Mouse (Mus musculus) embryonic facial prominence, embryonic 11.5 days (tissue): Measurements from ENCODE around the gene Rinl. TPM values are rescaled to one million over a fixed set of nuclear protein-coding genes. Genes with fewer than 3 reads are reported as not detected.
A peak's percentile ranks its signal among the peaks of the same experiment; 100 is the strongest.

Source experiments
- ATAC-seq: fragments of 200-750 bp; cut with Nextera tagmentation; replicated peaks from 2 replicates; pipeline ENCODE4 v1.8.0; 2017; ENCODE audit warnings: low read depth; ENCODE audit not compliant: insufficient number of reproducible peaks, low FRiP score, low TSS enrichment
- DNase-seq: peaks from one replicate; pipeline ENCODE4 v3.0.0-alpha.2; 2015; ENCODE audit warnings: low spot score
- H3K27ac ChIP-seq: fragments of 300-500 bp; sonication (generic); replicated peaks from 2 replicates; pipeline ENCODE4 v1.5.1; 2014; ENCODE audit warnings: mild to moderate bottlenecking, low read depth, low read length, control low read depth
- H3K27me3 ChIP-seq: fragments of 300-500 bp; sonication (generic); 2 replicates; pipeline ENCODE4 v1.6.1; 2014; ENCODE audit warnings: mild to moderate bottlenecking, low read length, moderate library complexity, mixed read lengths; ENCODE audit not compliant: control insufficient read depth, insufficient read depth
- H3K36me3 ChIP-seq: fragments of 300-500 bp; sonication (generic); replicated peaks from 2 replicates; pipeline ENCODE4 v1.6.1; 2014; ENCODE audit warnings: low read depth, mild to moderate bottlenecking, low read length, moderate library complexity, mixed read lengths; ENCODE audit not compliant: control insufficient read depth, insufficient read depth
- H3K4me1 ChIP-seq: fragments of 300-500 bp; sonication (generic); 2 replicates; pipeline ENCODE4 v1.6.1; 2014; ENCODE audit warnings: low read length, mixed read lengths; ENCODE audit not compliant: control insufficient read depth, insufficient read depth
- H3K4me2 ChIP-seq: fragments of 300-500 bp; sonication (generic); 2 replicates; pipeline ENCODE4 v1.6.1; 2014; ENCODE audit warnings: low read depth, mild to moderate bottlenecking, control low read depth, low read length, moderate library complexity
- H3K4me3 ChIP-seq: fragments of 300-500 bp; sonication (generic); 2 replicates; pipeline ENCODE4 v1.5.1; 2014; ENCODE audit warnings: low read depth, low read length, control low read depth
- H3K9ac ChIP-seq: fragments of 300-500 bp; sonication (generic); replicated peaks from 2 replicates; pipeline ENCODE4 v1.6.1; 2014; ENCODE audit warnings: mild to moderate bottlenecking, control low read depth, low read length
- H3K9me3 ChIP-seq: fragments of 300-500 bp; sonication (generic); replicated peaks from 2 replicates; pipeline ENCODE4 v1.6.1; 2016; ENCODE audit warnings: mild to moderate bottlenecking, low read length, inconsistent platforms, mixed read lengths; ENCODE audit not compliant: control insufficient read depth
- WGBS: fragments of 180-500 bp; shearing (Covaris S2); extraction: QIAGEN DNeasy Blood & Tissue Kit; methylation state at CpG from one replicate; pipeline ENCODE4 v1.1.7; 2014; 5-methylcytosine and 5-hydroxymethylcytosine counted together
- polyA plus RNA-seq: library from polyadenylated mRNA; unstranded; fragments of >200 nt; fragmentation: Nextera tagmentation; extraction: Ambion mirVana; gene quantifications from 2 replicates; pipeline ENCODE4 v1.2.1, GENCODE M21; 2014

The Rinl gene
- polyA plus RNA-seq, 1 experiment from 2014 or later = 2.3 TPM

DNA sequence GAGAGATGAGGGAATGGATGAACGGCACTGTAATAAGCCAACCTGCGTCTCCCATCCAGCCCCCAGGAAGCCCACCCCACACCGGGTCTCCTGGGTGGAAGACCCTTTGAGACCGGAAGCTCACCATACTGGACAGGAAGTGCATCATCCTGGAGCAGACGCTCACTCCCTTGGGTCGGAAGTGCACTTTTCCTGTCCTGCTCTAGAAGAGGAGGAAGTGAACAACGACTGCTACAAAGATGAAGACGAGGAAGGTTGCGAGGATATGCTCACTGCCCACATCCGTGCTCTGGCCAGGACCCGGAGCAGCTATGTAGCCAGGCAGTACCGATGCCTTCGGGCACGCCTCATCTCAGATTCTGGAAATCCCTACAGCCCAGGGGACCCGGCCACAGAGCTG, 7.1 kb downstream of the Rinl start:
- Histone ChIP-seq H3K9me3 (no peaks in the 10 kb centered on the region), H3K36me3 (no peaks in the 10 kb centered on the region), H3K4me3 (no peak overlapping the region), H3K4me1 (peaks cover 2% of the 10 kb centered on the region; the same call in 1 of the 2 replicates), H3K27me3 (no peaks in the 10 kb centered on the region), H3K9ac (no peak overlapping the region), H3K4me2 (no peak overlapping the region), H3K27ac (no peak overlapping the region)
- no peak for ATAC-seq
- DNase-seq = no peak
- 68% methylated on average over 15 of the region's 15 CpGs for WGBS

DNA sequence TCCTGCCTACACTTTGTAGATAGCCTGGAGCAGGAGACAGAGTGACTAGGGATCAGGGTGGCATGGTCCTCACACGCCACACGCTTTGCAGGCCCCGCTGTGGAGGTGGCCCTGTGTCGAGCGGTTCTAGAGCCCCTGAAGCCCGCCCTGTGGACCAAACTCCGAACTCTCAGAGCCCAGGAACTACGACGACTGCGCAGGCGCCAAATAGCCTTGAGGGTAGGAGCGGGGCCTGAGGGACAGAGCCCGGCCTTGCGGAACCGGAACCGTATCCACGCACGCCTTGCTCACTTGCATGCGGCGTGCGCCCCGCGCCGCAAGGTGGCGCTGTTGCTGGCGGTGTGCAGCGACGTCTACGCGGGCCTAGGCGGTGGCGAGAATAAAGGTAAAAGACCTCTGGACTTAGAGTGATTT, 7.8 kb downstream of the Rinl start:
- peak overlapping the region; percentile 52 for H3K9ac ChIP-seq
- WGBS = 15% methylated on average over 32 of the region's 32 CpGs
- DNase-seq = peak; percentile 77
- peak overlapping the region; percentile 17 for H3K4me3 ChIP-seq
- peak overlapping the region; percentile 39 for H3K4me2 ChIP-seq
- no peaks in the 10 kb centered on the region for H3K9me3 ChIP-seq
- H3K36me3 ChIP-seq = no peaks in the 10 kb centered on the region
- H3K4me1 ChIP-seq = peaks cover 2% of the 10 kb centered on the region; the same call in 1 of the 2 replicates
- no peaks in the 10 kb centered on the region for H3K27me3 ChIP-seq
- peak; percentile 69 for ATAC-seq
- H3K27ac ChIP-seq = no peak overlapping the region

DNA sequence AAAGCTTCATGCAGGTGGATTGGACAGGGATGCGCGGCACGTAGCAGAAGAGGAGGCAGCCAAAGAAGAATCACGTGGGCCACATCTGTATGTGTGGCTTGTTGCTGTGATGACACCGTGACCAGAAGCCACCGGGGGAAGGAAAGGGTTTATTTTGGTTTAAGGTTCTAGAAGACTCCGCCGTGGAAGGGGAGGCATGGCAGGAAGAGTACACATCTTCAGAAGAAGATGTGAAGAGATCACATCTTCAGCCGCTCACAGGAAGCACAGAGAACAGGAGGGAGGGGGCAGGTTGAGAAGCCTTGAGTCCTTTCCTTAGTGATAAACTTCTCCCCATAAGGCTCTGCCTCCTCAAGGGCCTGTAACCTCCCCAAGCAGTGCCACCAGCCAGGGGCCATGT, 11.2 kb downstream of the Rinl start:
- no peaks in the 10 kb centered on the region for H3K9me3 ChIP-seq
- no peak overlapping the region for H3K4me3 ChIP-seq
- DNase-seq (no peak), ATAC-seq (no peak)
- no peak overlapping the region for H3K27ac ChIP-seq
- H3K9ac ChIP-seq = no peak overlapping the region
- no peaks in the 10 kb centered on the region for H3K27me3 ChIP-seq
- no peaks in the 10 kb centered on the region for H3K36me3 ChIP-seq
- 90% methylated on average over 9 of the region's 9 CpGs for WGBS
- no peak overlapping the region for H3K4me2 ChIP-seq
- H3K4me1 ChIP-seq = peaks cover 4% of the 10 kb centered on the region

DNA sequence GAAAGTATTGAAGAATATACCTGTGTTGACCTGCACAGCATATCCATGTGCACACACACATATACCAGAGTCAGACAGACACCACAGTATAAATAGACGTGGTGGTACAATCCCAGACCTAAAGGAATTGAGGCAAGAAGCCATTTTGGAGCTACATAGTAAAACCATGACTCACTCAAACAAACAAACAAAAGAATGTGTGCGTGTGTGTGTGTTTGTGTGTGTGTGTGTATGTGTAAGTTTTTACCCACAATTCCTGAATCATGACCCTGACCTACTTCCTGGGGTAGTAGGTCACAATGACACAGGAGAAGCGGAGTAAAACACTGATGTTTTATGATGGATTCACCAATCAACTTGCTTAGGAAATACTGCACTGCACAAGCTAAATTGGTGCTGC, 12.7 kb downstream of the Rinl start:
- no peaks in the 10 kb centered on the region for H3K9me3 ChIP-seq
- DNase-seq (no peak), ATAC-seq (no peak)
- H3K27ac ChIP-seq = 0 out of 2 replicates have a peak overlapping the region, but pooled peaks have one; percentile 78
- 80% methylated on average over 3 of the region's 3 CpGs for WGBS
- no peaks in the 10 kb centered on the region for H3K36me3 ChIP-seq
- no peak overlapping the region for H3K4me3 ChIP-seq
- H3K4me2 ChIP-seq = no peak overlapping the region
- H3K4me1 ChIP-seq = peaks cover 4% of the 10 kb centered on the region
- H3K9ac ChIP-seq = no peak overlapping the region
- no peaks in the 10 kb centered on the region for H3K27me3 ChIP-seq

DNA sequence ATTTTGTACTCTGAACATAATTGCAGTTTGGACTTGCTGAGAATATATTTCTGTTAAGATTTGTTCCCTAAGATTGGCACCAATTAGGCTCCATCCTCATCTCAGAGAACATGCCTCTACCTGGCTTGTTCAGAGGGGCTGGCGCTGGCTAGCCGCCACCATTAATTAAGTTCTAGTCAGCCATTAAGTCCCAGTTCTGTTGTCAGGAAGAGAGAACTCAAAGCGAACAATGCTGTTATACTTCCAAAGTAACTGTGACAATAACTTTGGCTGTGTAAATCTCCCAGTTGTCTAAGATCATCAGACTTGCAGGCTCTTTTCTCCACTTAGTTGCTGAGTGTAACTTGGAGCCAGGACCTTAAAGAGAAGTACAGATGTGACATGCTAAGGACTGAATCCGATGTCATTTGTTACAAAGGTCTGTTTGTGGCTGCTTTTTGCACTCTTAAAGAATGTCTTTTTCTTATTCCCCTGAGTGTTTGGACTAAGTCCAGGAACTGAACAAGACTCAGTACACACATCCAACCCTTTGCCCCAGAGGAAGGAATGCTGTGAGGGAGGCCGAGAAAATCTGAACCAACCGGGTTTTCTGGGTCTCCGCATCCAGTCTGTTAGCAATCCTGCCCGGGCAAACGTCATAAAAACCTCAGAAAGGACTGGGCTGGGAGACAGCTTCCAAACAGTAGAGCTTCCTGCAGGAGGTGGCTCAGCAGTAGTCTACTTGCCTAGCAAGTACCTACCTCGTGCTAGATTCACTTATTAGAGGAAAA, 13.3 kb downstream of the Rinl start:
- Histone ChIP-seq H3K27ac (peak overlapping the region; percentile 78), H3K36me3 (no peaks in the 10 kb centered on the region), H3K4me3 (no peak overlapping the region), H3K4me1 (peaks cover 2% of the 10 kb centered on the region), H3K9me3 (no peaks in the 10 kb centered on the region), H3K9ac (0 out of 2 replicates have a peak overlapping the region, but pooled peaks have one; percentile 9), H3K27me3 (no peaks in the 10 kb centered on the region), H3K4me2 (no peak overlapping the region; the same call in 1 of the 2 replicates)
- WGBS = 28% methylated on average over 10 of the region's 10 CpGs
- ATAC-seq = peak; percentile 16; the same call in 1 of the 2 replicates
- DNase-seq = peak; percentile 70

DNA sequence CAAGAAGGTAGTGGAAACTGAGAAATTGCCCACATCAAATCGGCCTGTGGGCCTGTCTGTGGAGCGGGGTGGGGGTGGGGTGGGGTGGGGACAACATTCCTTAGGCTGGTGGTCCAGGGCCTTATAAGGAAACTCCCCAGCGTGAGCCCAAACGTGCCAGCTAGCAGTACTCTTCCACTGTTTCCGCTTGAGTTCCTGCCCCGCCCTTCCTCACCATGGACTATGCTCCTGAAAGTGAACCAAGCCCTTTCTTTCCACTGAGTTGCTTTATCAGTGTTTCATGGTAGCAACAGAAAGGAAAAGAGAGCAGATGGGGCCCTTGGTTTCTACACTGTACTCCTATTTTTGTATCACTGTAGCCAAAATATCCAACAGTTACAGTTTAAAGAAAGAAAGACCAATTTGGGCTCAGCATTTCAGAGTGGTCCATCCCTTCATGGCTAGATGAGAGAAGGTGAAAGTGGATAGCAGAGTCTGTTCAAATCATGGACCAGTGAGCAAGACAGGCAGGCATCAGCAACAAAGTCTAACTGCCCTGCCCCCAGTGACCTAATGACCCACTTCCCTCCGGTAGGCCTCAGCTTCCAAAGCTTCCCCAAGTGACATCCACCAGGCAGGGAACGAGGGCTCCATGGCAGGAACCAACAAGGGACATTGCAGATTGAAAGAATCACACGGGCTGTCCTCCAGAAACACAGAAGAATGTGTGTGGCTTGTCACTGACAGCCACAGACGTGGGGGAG, 14.2 kb downstream of the Rinl start:
- WGBS = 5% methylated on average over 10 of the region's 10 CpGs
- H3K9me3 ChIP-seq = no peaks in the 10 kb centered on the region
- H3K36me3 ChIP-seq = no peaks in the 10 kb centered on the region
- peak overlapping the region; percentile 78 for H3K27ac ChIP-seq
- H3K4me2 ChIP-seq = peak overlapping the region; percentile 2; the same call in 1 of the 2 replicates
- no peak overlapping the region; the same call in 1 of the 2 replicates for H3K9ac ChIP-seq
- DNase-seq (peak; percentile 66), ATAC-seq (peak; percentile 42)
- H3K27me3 ChIP-seq = no peaks in the 10 kb centered on the region
- peaks cover 2% of the 10 kb centered on the region for H3K4me1 ChIP-seq
- H3K4me3 ChIP-seq = no peak overlapping the region

DNA sequence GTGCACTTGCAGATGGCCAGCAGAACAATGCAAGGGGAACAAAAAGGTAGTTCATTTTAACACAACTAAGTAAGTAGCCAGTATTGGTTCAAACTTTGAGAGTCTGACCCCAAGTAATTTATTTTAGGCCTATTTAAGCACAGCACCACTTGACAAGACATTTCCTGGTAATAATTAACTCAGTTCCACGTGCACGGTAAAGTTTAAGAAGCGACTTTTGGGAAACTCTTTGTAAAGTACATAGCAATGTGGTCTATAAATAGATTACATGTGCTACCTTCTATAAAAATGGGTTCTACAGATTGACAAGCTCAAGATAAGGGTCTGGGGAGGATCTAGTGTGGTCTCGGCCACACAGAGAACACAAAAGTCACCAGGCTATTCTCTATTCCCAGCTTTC, 15.0 kb downstream of the Rinl start:
- 62% methylated on average over 4 of the region's 4 CpGs for WGBS
- H3K9me3 ChIP-seq = no peaks in the 10 kb centered on the region
- no peak overlapping the region for H3K4me2 ChIP-seq
- no peaks in the 10 kb centered on the region for H3K27me3 ChIP-seq
- peak overlapping the region; percentile 78; the same call in 1 of the 2 replicates for H3K27ac ChIP-seq
- DNase-seq (no peak), ATAC-seq (no peak)
- peaks cover 5% of the 10 kb centered on the region for H3K4me1 ChIP-seq
- no peak overlapping the region; the same call in 1 of the 2 replicates for H3K9ac ChIP-seq
- H3K4me3 ChIP-seq = no peak overlapping the region
- H3K36me3 ChIP-seq = no peaks in the 10 kb centered on the region

DNA sequence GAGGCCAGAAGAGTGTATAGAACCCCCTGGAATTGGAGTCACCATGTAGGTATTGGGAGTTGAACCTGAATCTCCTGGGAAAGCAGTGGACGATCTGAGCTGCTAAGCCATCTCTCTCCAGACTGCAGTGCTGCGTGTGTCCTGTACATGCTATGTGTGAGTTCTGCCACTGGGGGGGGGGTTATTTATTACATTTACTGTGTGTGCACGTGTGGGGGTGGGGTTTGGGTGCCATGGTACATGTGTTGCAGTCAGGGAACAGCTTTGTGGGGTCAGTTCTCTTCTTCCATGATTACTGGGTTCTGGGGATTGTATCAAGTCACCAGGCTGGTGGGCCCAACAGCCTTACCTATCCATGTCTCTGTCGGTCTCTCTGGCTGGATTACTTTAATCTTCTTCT, 18.1 kb downstream of the Rinl start:
- Histone ChIP-seq H3K4me1 (peaks cover 5% of the 10 kb centered on the region), H3K27ac (no peak overlapping the region), H3K36me3 (no peaks in the 10 kb centered on the region), H3K4me2 (no peak overlapping the region), H3K4me3 (no peak overlapping the region), H3K27me3 (no peaks in the 10 kb centered on the region), H3K9ac (no peak overlapping the region), H3K9me3 (no peaks in the 10 kb centered on the region)
- WGBS = 84% methylated on average over 4 of the region's 4 CpGs
- DNase-seq = no peak
- no peak for ATAC-seq
